Mouse (Mus musculus) ES-CJ7 (cell line): ENCODE results near the gene Alg1.

Experiments used
- DNase-seq: peaks from one replicate; pipeline ENCODE4 v3.0.0; 2011; ENCODE audit warnings: low read depth, low spot score

Gene Alg1

GRCm38 (mm10) chr16:5242355-5242754, 8.9 kb downstream of the Alg1 start:
- DNase-seq: no peak

- no peak for DNase-seq
These were observed 9.5 kb downstream of the Alg1 start for GRCm38 (mm10) chr16:5242882-5243281.

DNA sequence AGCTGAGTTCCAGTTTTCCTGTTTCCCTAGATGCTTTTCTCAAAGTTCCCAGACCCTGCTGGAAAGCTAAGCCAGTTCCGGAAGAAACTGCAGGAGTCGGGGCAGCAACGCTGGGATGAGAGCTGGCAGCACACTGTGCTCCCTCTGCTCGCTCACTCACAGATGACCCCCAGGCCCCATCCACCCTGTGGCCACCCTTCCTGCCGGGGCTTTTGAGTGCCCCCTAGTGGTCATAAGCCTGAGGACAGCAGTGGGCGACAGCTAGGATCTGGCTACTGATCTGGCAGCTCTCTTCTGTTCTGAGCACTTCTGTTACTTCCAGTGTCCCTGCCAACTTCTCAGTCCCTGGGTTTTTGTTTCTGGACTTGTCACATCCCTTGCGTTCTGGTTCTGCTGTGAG, 11.0 kb downstream of the Alg1 start:
- DNase-seq: peak; percentile 55

DNA sequence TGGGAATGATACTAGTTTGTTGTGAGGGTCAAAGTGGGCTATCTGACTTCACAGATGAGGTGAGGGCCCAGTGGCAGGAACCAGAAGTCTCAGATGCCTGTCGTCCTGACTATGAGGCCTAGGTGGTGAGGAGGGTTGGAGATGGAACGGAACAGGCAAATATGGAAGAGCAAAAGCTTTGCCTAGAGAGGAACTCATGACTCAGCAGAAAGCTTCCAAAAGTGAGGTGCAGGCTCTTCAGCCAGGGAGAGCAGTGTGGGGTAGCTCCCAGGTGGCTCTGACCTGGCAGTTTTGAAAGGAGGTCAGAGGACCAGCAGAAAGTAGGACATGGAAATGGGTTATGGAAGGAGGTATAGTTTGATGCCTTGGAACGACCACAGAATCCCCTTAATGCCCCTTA, 17.5 kb downstream of the Alg1 start:
- no peak for DNase-seq

GRCm38 (mm10) chr16:5252260-5252659, 18.8 kb downstream of the Alg1 start:
- peak; percentile 53 for DNase-seq

GRCm38 (mm10) chr16:5254346-5255025, 21.1 kb downstream of the Alg1 start:
- peak; percentile 94 for DNase-seq

DNA sequence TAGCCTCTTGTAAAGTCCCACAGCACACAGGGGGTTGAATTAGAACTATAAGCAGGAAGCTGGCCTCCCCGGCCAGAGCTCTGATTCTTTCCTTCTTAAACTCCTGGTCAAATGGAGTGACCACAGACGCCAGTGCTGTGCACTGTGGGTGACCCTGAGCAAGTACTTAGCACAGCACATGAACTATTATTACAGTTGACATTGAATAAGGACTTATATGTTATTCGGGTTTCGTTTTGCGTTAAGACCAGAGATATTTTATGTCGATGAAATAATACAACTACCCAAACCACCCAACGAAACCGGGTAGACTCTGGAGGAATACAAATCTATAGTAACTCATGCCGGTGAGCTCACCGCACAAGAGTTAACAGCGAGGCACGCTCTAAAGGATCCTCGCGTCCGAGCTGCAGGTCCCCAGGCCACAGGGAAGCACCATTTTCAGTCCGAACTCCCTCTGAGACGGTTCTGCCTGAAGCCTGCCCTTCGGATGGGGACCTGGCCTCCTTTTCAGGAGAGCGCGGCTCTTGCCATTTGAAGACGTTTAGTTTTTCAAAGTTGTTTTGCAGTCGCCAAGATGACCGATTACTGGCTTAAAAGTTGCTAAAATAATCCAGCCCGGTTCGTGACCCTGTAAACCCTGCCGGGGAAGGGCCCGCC, 21.8 kb downstream of the Alg1 start:
- no peak for DNase-seq

DNA sequence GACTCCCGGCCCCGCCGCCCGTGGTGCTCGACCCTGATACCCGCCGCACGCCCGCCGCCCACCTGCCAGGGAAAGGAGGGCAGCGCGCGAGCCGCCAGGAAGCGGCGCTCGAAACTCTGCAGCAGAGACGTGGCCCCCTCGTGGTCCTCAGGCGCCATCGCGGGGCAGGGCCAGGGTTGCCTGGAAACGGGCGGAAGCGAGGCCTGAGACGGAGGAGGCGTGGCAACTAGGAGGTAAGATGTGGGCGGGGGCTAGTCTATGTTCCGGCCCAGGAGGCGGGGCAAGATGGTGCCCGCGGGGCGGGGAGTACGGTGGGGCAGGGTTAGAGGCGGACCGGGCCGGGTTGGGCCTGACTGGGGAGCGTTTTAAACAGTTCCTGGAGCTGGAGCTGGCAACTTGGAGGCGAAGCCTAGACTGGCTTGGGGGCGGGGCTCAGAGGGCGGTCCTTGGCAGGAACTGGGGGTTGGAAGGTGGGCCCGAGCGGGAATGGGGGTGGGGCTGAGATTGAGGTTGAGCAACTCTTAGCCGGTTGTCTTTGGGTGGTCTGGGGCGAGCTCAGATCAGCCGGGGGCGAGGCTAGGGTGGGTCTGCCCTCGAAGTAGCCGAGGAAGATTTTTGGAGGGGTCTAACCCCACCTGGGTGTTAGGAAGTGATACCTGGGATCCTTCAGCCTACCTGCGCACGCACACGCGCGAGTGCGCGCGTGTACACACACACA, 22.5 kb downstream of the Alg1 start, which contains the start of gene Eef2kmt:
Eef2kmt (minus strand) TSS at position 205 of the 718 bp plus-strand sequence.
- peak; percentile 98 for DNase-seq

DNA sequence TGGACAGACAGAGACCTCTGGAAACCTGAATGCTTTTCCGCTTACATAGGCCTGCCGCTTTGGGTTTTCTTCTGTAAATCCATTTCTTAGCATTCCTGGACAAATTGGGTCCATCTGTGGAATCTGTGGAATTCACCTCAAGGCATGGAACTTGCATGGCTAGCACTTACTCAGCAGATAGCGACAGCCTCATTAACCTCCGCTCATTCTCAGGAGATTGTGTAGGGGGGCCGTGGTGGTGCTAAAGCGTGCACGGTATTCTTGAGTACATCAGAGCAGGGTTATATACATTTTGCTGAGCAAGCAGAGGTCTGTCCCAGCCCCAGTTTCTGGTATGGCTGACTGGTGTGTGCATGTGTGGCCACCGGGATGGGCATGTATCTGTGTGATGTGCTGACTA, 29.7 kb downstream of the Alg1 start:
- no peak for DNase-seq

GRCm38 (mm10) chr16:5263926-5264325, 30.5 kb downstream of the Alg1 start:
- no peak for DNase-seq

GRCm38 (mm10) chr16:5271411-5272035, 38.1 kb downstream of the Alg1 start:
- no peak for DNase-seq

DNA sequence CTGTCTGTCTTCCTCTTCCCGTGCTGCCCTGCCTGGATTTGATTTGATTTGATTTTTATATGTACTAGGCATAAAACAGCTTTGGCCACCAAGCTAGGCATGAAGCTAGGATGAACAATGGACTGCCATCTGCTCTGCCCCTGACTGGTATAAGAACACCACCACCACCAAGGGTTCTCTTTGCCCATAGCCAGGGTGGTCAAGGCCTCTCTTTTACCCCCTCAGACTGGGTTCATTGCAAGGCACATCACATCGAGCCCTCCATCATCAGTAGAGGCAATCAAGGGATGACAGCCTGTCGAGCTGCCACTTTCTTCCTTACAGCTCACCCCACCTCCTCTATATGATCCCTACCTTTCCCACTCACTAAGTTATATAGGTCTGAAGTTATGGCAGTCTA, 39.0 kb downstream of the Alg1 start:
- DNase-seq: no peak

GRCm38 (mm10) chr16:5279571-5280222, 46.3 kb downstream of the Alg1 start:
- DNase-seq: no peak

DNA sequence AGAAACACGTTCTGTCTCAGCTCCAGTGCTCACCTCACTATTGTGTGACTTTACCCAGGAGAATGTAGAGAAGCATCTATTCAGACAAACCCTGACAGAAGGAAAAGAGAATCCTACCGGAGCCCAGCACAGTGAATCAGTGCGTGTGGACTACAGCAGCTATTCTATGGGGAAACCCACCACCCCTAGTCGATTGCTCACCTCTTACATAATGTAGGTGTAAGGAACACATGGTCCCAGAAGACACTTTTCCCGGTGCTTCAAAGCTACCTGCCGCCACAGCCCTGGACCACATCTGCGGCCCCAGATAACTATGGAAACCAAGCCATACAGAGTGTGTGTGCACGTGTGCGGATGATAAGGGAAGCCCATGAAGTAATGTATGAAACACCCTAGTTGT, 49.3 kb downstream of the Alg1 start:
- DNase-seq: no peak

- DNase-seq: no peak
These were observed 52.0 kb downstream of the Alg1 start for GRCm38 (mm10) chr16:5285376-5285775.
